Mouse (Mus musculus): Measurements from ENCODE around the gene Mta3.
A peak's percentile ranks its signal among the peaks of the same experiment; 100 is the strongest.
"Not testable (repeated sequence)": the region's sequence is repeated elsewhere in the genome, so short reads cannot be mapped to it uniquely, and the experiment has no call there.

The Mta3 gene

GRCm38 (mm10) chr17:83850458-83850857 is 144.5 kb downstream of the Mta3 start:
- DNase-seq (ENCODE audit: low read depth) = peak; percentile 92

GRCm38 (mm10) chr17:83850864-83851263 is 144.9 kb downstream of the Mta3 start:
- DNase-seq (ENCODE audit: low read depth) = no peak

GRCm38 (mm10) chr17:83853831-83854230 is 147.9 kb downstream of the Mta3 start:
- peak; percentile 38 for DNase-seq (ENCODE audit: low read depth)

GRCm38 (mm10) chr17:83854284-83854918 is 148.4 kb downstream of the Mta3 start:
- peak; percentile 77 for DNase-seq (ENCODE audit: low read depth)

- DNase-seq (ENCODE audit: low read depth) = no peak
Measured at GRCm38 (mm10) chr17:83858413-83858812, 152.4 kb downstream of the Mta3 start.

GRCm38 (mm10) chr17:83859639-83860038 is 153.7 kb downstream of the Mta3 start:
- no peak for DNase-seq (ENCODE audit: low read depth)

- DNase-seq (ENCODE audit: low read depth) = no peak
Measured at GRCm38 (mm10) chr17:83860224-83860623, 154.3 kb downstream of the Mta3 start.

GRCm38 (mm10) chr17:83860968-83861367 is 155.0 kb downstream of the Mta3 start:
- not testable (repeated sequence) for DNase-seq (ENCODE audit: low read depth)

- peak; percentile 95 for DNase-seq (ENCODE audit: low read depth)
Measured at GRCm38 (mm10) chr17:83861444-83862133, 155.6 kb downstream of the Mta3 start.

GRCm38 (mm10) chr17:83862134-83862881 is 156.3 kb downstream of the Mta3 start:
- DNase-seq (ENCODE audit: low read depth) = peak; percentile 85

GRCm38 (mm10) chr17:83865366-83865765 is 159.4 kb downstream of the Mta3 start:
- DNase-seq (ENCODE audit: low read depth) = no peak

GRCm38 (mm10) chr17:83866582-83866981 is 160.6 kb downstream of the Mta3 start:
- DNase-seq (ENCODE audit: low read depth) = no peak

- no peak for DNase-seq (ENCODE audit: low read depth)
Measured at GRCm38 (mm10) chr17:83870385-83870784, 164.4 kb downstream of the Mta3 start.

Measured in induced T-regulatory cell, adult 2 months (primary cell).